Mouse (Mus musculus) liver, postnatal 0 days (tissue): ENCODE results near the gene Rnf152. TPM values are rescaled to one million over a fixed set of nuclear protein-coding genes. Genes with fewer than 3 reads are reported as not detected.

Source experiments
- ATAC-seq: fragments of 200-750 bp; cut with Nextera tagmentation; 2 replicates; pipeline ENCODE4 v1.8.0; 2017; ENCODE audit warnings: mild to moderate bottlenecking, moderate library complexity
- DNase-seq: peaks from one replicate; pipeline ENCODE4 v3.0.0-alpha.2; 2016
- H3K27ac ChIP-seq: fragments of 300-500 bp; sonication (generic); 2 replicates; pipeline ENCODE4 v1.5.1; 2014; ENCODE audit warnings: antibody characterized with exemption, moderate library complexity, mild to moderate bottlenecking, low read depth
- H3K27me3 ChIP-seq: fragments of 300-500 bp; sonication (generic); 2 replicates; pipeline ENCODE4 v1.6.1; 2014; ENCODE audit warnings: low read length, control low read depth, mixed read lengths; ENCODE audit not compliant: insufficient read depth
- H3K36me3 ChIP-seq: fragments of 300-500 bp; sonication (generic); replicated peaks from 2 replicates; pipeline ENCODE4 v1.6.1; 2014; ENCODE audit warnings: mild to moderate bottlenecking, control low read depth, low read length, moderate library complexity, mixed read lengths; ENCODE audit not compliant: insufficient read depth
- H3K4me1 ChIP-seq: fragments of 300-500 bp; sonication (generic); 2 replicates; pipeline ENCODE4 v1.6.1; 2014; ENCODE audit warnings: antibody characterized with exemption, mild to moderate bottlenecking, control low read depth; ENCODE audit not compliant: insufficient read depth
- H3K4me2 ChIP-seq: fragments of 300-500 bp; sonication (generic); 2 replicates; pipeline ENCODE4 v1.6.1; 2014; ENCODE audit warnings: low read depth, mild to moderate bottlenecking, low read length, moderate library complexity, mixed read lengths
- H3K4me3 ChIP-seq: fragments of 300-500 bp; sonication (generic); 2 replicates; pipeline ENCODE4 v1.5.1; 2014; ENCODE audit warnings: low read depth, low read length
- H3K9ac ChIP-seq: fragments of 300-500 bp; sonication (generic); replicated peaks from 2 replicates; pipeline ENCODE4 v1.6.1; 2014; ENCODE audit warnings: mild to moderate bottlenecking, moderate library complexity
- H3K9me3 ChIP-seq: fragments of 300-500 bp; sonication (generic); 2 replicates; pipeline ENCODE4 v1.6.1; 2016; ENCODE audit warnings: mild to moderate bottlenecking, control low read depth, low read length, mixed read lengths
- CTCF ChIP-seq: sonication (generic); IDR thresholded peaks from 2 replicates; pipeline ENCODE4 v1.5.1; 2016; ENCODE audit warnings: antibody characterized with exemption, low read depth
- EP300 ChIP-seq: IDR thresholded peaks from 2 replicates; pipeline ENCODE4 v1.6.1; 2016; ENCODE audit warnings: antibody characterized with exemption, low read depth, mild to moderate bottlenecking
- WGBS: fragments of 180-500 bp; shearing (Covaris S2); extraction: QIAGEN DNeasy Blood & Tissue Kit; methylation state at CpG from one replicate; pipeline ENCODE4 v1.1.7; 2014; ENCODE audit not compliant: insufficient replicate concordance; 5-methylcytosine and 5-hydroxymethylcytosine counted together
- polyA plus RNA-seq: library from polyadenylated mRNA; unstranded; fragments of >200 nt; fragmentation: Nextera tagmentation; extraction: Ambion mirVana; gene quantifications from 2 replicates; pipeline ENCODE4 v1.2.1, GENCODE M21; 2015

Rnf152 gene
- polyA plus RNA-seq, 1 experiment from 2014 or later, result 0.47 TPM

- H3K36me3 ChIP-seq, result no peaks in the 10 kb centered on the region
- WGBS, result 48% methylated on average over 2 of the region's 2 CpGs
- H3K27ac ChIP-seq, result no peak overlapping the region
- TF ChIP-seq CTCF (no peak), EP300 (no peak)
- DNase-seq, result no peak
- no peak for ATAC-seq
- H3K4me3 ChIP-seq, result no peak overlapping the region
- H3K27me3 ChIP-seq, result no peaks in the 10 kb centered on the region
- no peak overlapping the region for H3K9ac ChIP-seq
- H3K4me1 ChIP-seq, result no peaks in the 10 kb centered on the region
- no peak overlapping the region for H3K4me2 ChIP-seq
- H3K9me3 ChIP-seq, result peaks cover 2% of the 10 kb centered on the region; the same call in 1 of the 2 replicates
These were observed 64.7 kb downstream of the Rnf152 start for GRCm38 (mm10) chr1:105291859-105292258.

GRCm38 (mm10) chr1:105287536-105287935, 69.0 kb downstream of the Rnf152 start:
- no peaks in the 10 kb centered on the region for H3K36me3 ChIP-seq
- ATAC-seq (no peak), DNase-seq (no peak)
- 62% methylated on average over 4 of the region's 4 CpGs for WGBS
- no peak overlapping the region for H3K4me2 ChIP-seq
- TF ChIP-seq EP300 (no peak), CTCF (no peak)
- H3K27me3 ChIP-seq, result no peaks in the 10 kb centered on the region
- H3K4me3 ChIP-seq, result no peak overlapping the region
- H3K9me3 ChIP-seq, result no peaks in the 10 kb centered on the region
- H3K27ac ChIP-seq, result no peak overlapping the region
- H3K9ac ChIP-seq, result no peak overlapping the region
- no peaks in the 10 kb centered on the region for H3K4me1 ChIP-seq

- H3K4me1 ChIP-seq, result no peaks in the 10 kb centered on the region
- DNase-seq (no peak), ATAC-seq (no peak)
- H3K9ac ChIP-seq, result no peak overlapping the region
- no peak for TF ChIP-seq CTCF
- no peak for TF ChIP-seq EP300
- H3K36me3 ChIP-seq, result no peaks in the 10 kb centered on the region
- H3K9me3 ChIP-seq, result no peaks in the 10 kb centered on the region
- no peak overlapping the region for H3K4me2 ChIP-seq
- H3K27ac ChIP-seq, result no peak overlapping the region
- H3K4me3 ChIP-seq, result no peak overlapping the region
- H3K27me3 ChIP-seq, result no peaks in the 10 kb centered on the region
- WGBS, result 78% methylated on average over 5 of the region's 5 CpGs
These were observed 69.6 kb downstream of the Rnf152 start for GRCm38 (mm10) chr1:105286906-105287305.

- DNase-seq, result no peak
These were observed 71.5 kb downstream of the Rnf152 start for GRCm38 (mm10) chr1:105285001-105285400.

GRCm38 (mm10) chr1:105284116-105284515, 72.4 kb downstream of the Rnf152 start:
- no peak for ATAC-seq
- TF ChIP-seq CTCF (no peak), EP300 (no peak)
- 62% methylated on average over 8 of the region's 8 CpGs for WGBS

More at GRCm38 (mm10) chr1:105285001-105285400, 71.5 kb downstream of the Rnf152 start:
- H3K4me2 ChIP-seq, result no peak overlapping the region
- H3K36me3 ChIP-seq, result no peaks in the 10 kb centered on the region
- H3K4me3 ChIP-seq, result no peak overlapping the region
- no peaks in the 10 kb centered on the region for H3K27me3 ChIP-seq
- no peak for ATAC-seq
- no peak overlapping the region for H3K27ac ChIP-seq
- 64% methylated on average over 4 of the region's 4 CpGs for WGBS
- no peak overlapping the region for H3K9ac ChIP-seq
- no peak for TF ChIP-seq CTCF
- no peak for TF ChIP-seq EP300
- no peaks in the 10 kb centered on the region for H3K4me1 ChIP-seq
- no peaks in the 10 kb centered on the region for H3K9me3 ChIP-seq

GRCm38 (mm10) chr1:105281277-105281676, 75.2 kb downstream of the Rnf152 start:
- no peak overlapping the region for H3K4me3 ChIP-seq
- no peaks in the 10 kb centered on the region for H3K9me3 ChIP-seq
- no peak overlapping the region for H3K4me2 ChIP-seq
- 84% methylated on average over 3 of the region's 3 CpGs for WGBS
- H3K27me3 ChIP-seq, result no peaks in the 10 kb centered on the region
- H3K9ac ChIP-seq, result no peak overlapping the region
- H3K4me1 ChIP-seq, result no peaks in the 10 kb centered on the region
- TF ChIP-seq EP300 (no peak), CTCF (no peak)
- H3K36me3 ChIP-seq, result no peaks in the 10 kb centered on the region
- no peak for DNase-seq
- no peak overlapping the region for H3K27ac ChIP-seq
- no peak for ATAC-seq

More at GRCm38 (mm10) chr1:105284116-105284515, 72.4 kb downstream of the Rnf152 start:
- no peak for DNase-seq
- Histone ChIP-seq H3K27me3 (no peaks in the 10 kb centered on the region), H3K4me1 (no peaks in the 10 kb centered on the region), H3K27ac (no peak overlapping the region), H3K4me3 (no peak overlapping the region), H3K9ac (no peak overlapping the region), H3K4me2 (no peak overlapping the region), H3K9me3 (no peaks in the 10 kb centered on the region), H3K36me3 (no peaks in the 10 kb centered on the region)

- H3K4me2 ChIP-seq, result no peak overlapping the region
- no peak for TF ChIP-seq EP300
- no peak for TF ChIP-seq CTCF
- 66% methylated on average over 2 of the region's 2 CpGs for WGBS
- DNase-seq, result no peak
- no peaks in the 10 kb centered on the region for H3K9me3 ChIP-seq
- H3K9ac ChIP-seq, result no peak overlapping the region
- no peak overlapping the region for H3K4me3 ChIP-seq
- no peak for ATAC-seq
- no peaks in the 10 kb centered on the region for H3K27me3 ChIP-seq
- H3K36me3 ChIP-seq, result no peaks in the 10 kb centered on the region
- H3K27ac ChIP-seq, result no peak overlapping the region
- no peaks in the 10 kb centered on the region for H3K4me1 ChIP-seq
These were observed 76.3 kb downstream of the Rnf152 start for GRCm38 (mm10) chr1:105280160-105280559.
